Mouse (Mus musculus) gastrocnemius, adult 18-20 months (tissue): ENCODE results near the gene Gtf2f2. TPM values are rescaled to one million over a fixed set of nuclear protein-coding genes. Genes with fewer than 3 reads are reported as not detected.
A peak's percentile ranks its signal among the peaks of the same experiment; 100 is the strongest.

Experiments used
- DNase-seq: peaks from one replicate; pipeline ENCODE4 v3.0.0; 2021; ENCODE audit warnings: low spot score
- long read RNA-seq, 2 experiments: library from polyadenylated mRNA; stranded (forward); transcript quantifications; one replicate each; pipeline ENCODE4 v2.0.0; 2021
- total RNA-seq, 2 experiments: library from RNA; stranded (reverse); gene quantifications; 2 replicates each; pipeline ENCODE4 v1.2.3; 2021

Gene Gtf2f2
- total RNA-seq: 10 to 100 TPM; 11.9 to 13.1 TPM
- long read RNA-seq, experiment 1, transcript Gtf2f2-201 (8 exons, 1,467 nt): major isoform, 12 of 14 reads
- long read RNA-seq, experiment 1, partial matches to known transcripts: 2 of 14 reads
- long read RNA-seq, experiment 1, other reads (novel, unspliced or antisense): 0 of 14 reads
- long read RNA-seq, experiment 2, transcript Gtf2f2-201 (8 exons, 1,467 nt): major isoform, 6 of 9 reads
- long read RNA-seq, experiment 2, partial matches to known transcripts: 0 of 9 reads
- long read RNA-seq, experiment 2, other reads (novel, unspliced or antisense): 3 of 9 reads

DNA sequence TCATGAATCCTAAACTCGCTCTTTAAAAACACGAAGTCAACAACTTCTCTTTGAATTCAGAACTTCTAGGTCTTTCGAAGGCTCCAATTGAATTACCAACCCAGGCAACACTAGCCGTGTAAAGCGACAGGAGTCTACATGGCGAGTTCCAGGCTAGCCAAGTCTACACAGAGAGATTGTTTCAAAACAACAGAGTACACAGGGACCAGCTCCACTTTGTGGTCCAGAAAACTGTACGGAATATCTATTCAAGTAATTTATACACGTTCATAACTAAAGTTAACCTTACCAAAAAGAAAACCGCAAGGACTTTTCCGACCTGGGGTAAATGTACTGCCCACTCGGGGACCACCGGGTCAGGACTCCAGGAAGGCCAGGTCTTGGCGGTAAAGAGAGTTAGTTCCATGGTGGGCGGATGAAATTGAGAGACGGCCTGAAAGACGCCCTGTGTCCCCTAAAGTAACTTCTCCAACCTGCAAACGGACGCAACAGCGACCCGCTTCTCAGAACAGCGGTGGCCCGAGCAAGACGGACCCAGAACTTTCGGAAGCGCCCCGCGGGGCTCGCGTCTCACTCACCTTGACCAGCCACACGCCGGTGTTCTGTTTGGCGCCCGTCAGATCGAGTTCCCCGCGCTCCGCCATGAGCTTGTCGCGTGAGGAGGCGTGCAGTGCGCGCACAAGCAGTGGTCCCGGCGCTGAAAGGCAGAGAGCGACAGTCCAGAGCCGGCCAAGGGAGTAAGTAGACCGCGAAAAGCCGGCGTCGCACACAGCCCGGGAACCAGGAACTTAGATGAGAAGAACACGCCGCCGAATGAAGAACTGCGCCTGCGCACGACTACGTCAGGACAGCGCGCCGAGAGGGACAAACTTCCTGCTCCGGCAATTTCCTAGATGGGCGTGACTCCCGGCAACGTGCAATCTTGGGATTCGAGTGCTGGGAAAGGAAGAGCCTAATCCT is at the start of gene Gtf2f2:
Gene Gtf2f2 (minus strand): TSS at position 764 of the 960 bp plus-strand sequence.
- DNase-seq: peak; percentile 95

- DNase-seq: no peak
These were observed 48.8 kb upstream of the Gtf2f2 start for GRCm38 (mm10) chr14:76059441-76059840.

- DNase-seq: no peak
These were observed 43.1 kb upstream of the Gtf2f2 start for GRCm38 (mm10) chr14:76053726-76054125.

DNA sequence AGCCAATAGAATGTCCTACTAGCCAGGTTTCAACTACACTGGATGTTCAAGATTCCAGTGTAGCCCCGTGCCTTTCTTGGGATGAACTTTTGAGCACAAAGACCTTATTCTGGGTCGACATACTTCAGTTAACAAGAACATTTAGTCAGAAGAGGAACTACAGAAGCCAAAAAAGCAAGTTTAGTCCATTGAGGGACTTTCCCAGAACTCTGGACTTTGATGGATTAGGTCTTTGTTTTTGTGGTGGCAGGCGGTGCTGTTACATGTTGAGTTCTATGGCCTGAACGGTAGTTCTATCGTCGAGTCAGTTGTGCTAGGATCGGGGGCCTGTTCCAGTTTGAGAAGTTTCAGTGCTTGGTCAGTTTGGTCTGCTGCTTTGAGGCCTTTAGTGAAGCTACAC is 41.3 kb upstream of the Gtf2f2 start:
- DNase-seq: no peak

GRCm38 (mm10) chr14:76045767-76046166 is 35.1 kb upstream of the Gtf2f2 start:
- no peak for DNase-seq

DNA sequence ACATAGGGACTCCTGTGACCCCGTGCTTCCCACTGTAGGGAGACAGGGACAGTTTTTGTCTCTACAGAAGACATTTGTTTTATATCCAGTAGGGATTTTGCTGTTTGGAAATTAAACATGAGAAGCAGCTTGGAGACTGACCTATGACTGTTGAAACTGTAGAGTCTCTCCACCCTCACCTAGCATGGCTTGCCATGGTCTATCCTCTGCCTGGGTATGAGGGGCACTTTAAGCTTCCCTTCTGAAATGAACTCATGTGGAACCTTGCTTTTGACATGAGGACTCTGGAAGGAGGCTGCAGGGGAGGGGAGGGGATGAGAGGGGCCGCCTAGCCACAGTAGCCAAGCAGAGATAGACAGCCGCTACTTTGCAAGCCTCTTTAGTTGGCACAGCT is 33.5 kb upstream of the Gtf2f2 start:
- DNase-seq: no peak

- DNase-seq: no peak
These were observed 32.8 kb upstream of the Gtf2f2 start for GRCm38 (mm10) chr14:76043251-76044163.

DNA sequence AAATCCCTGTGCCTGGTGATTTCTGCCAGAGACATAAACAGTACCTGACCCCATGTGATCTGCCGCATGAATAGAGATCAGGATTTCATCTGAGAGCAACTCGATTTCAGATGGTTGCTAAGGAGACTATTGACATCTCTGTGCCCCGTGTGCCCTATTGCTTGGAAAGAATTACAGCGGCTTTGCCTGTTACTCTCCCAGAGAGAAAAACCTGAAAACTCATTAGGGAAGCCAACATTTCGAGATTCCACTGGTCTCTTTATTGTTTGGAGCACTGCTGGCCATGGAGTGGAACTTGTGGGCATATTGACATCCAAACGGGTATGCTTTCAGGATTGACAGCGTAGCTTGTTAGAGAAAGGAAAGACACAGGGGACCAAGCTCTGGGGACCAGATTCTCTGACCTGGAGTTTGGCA is 22.6 kb upstream of the Gtf2f2 start:
- DNase-seq: no peak

DNA sequence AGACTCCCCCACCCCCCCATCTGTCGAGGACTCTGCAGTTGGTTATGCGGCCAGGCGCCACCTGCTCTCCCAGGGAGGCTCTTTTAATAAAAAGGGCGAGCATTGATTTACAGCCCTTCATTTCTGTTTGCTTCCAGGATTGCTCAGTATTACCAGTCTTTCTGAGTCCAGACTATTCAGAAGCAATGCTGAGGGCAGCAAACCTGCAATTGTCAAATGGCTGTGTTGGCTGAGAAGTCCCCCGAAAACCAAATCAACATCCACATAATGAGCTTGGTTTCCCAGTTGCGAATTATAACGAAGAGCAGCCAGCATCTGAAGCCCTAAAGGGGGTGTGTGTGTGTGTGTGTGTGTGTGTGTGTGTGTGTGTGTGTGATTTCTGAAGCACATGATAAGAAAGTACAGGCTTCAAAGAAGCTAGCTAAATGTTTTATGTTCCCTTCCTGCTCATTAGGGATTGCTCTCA is 22.0 kb upstream of the Gtf2f2 start:
- no peak for DNase-seq

DNA sequence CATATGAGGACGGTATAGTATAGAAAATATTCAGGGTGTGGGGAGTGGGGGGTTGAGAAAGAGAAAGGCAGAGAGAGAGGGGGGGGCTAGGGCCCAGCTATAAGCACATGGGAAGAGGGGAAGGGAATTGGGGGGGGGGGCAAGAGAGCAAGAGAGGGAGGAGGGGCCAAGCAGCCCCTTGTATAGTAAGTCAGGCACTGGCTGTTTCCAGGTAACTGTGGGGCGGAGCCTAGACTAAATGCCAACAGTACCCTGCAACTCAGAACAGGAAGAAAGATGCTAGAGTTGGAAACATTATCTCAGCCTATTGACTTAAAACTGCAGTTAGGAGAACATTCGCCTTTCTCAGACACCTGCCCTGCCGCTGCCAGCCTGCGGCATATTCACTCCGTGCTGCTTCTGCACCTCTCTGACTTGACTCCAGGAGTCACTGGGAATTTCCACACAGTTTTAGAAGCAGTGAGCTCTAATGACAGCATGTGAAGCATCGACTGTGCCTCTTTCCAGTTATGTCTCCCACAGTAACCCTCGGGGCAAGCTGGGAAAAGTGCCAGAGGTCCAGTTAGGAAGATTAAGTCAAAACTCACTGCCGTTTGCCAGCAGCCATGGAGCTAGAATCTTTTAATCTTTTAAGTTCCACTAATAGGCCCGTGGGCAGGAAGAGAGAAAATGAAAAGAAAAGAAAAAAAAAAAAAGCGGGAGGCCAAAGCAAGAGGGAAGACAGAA is 20.6 kb upstream of the Gtf2f2 start:
- DNase-seq: peak; percentile 29

GRCm38 (mm10) chr14:76024641-76025040 is 14.0 kb upstream of the Gtf2f2 start:
- no peak for DNase-seq

DNA sequence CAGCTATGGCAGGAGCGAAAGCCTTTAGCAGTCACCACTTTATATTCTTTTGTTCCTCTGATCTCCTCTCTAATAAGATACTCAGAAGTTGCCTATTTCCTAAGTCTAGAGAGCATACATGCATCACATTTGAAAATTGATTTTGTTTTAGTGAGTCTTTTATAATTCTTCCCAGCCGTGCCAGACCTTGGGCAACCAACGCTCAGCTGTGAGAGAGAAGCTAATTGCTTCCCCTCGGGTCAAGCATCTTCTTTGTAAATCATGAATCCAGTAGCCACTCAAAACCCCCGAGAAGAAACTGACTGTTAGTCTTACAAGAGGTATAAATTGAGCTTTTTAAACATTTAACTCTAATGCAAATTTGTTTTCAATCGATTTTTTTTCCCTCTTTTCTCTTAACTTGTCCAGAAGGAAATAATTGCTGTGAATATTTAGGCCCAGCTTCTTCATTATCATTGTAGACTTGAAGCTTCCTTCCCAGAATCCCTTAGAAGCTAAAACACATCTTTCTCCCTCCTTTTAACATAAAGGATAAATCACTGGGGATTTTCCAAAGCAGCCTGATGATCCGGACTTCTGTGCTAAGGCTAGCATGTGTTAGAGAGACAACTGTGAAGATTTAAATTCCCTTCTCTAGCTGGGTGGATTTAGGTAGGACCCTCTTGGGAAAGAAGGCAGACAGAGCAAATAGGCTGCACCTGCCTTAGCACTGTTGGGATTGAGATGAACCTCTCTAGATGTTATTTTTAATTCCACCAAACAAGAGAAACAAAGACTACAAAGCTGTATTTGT is 10.5 kb upstream of the Gtf2f2 start:
- no peak for DNase-seq

- DNase-seq: no peak
These were observed 9.7 kb upstream of the Gtf2f2 start for GRCm38 (mm10) chr14:76020259-76020785.

GRCm38 (mm10) chr14:76017785-76018490 is 7.3 kb upstream of the Gtf2f2 start:
- no peak for DNase-seq

- no peak for DNase-seq
These were observed 3.7 kb upstream of the Gtf2f2 start for GRCm38 (mm10) chr14:76014331-76014730.

DNA sequence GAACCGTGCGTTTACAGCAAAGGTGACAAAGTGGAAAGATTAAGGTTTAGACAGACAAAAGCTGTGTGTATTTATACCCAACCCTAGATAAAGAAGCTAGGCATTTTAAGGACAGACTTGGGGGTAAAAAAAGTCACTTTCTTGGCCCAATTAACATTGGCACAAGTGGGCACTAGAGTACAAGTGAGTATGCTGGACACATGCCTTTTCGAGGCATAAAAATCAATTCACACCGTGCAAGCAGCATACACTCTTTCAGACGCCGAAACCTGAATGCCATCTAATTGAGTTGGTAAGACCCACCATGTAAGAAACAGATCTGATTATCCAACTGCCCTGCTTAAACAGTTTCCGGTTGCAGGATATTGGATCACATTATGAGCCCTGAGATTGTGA is 395 bp upstream of the Gtf2f2 start:
- DNase-seq: no peak

DNA sequence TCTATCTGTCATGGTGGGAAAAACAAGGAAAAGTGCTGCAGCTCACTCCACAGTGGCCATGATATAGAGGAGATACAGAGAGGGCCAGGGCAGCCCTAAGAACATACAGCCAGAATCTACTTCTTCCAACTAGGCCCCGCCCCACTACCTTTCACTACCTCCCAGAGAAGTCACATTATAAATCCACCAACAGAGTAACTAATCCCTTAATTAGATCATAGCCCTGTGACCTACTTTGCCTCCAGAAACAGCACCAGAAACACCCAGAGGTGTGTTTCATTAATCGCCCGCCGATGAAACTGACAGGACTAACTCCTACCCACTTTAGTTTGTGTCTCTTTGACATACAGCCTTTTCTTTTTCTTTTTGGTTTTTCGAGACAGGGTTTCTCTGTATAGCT is 1.5 kb downstream of the Gtf2f2 start:
- no peak for DNase-seq

DNA sequence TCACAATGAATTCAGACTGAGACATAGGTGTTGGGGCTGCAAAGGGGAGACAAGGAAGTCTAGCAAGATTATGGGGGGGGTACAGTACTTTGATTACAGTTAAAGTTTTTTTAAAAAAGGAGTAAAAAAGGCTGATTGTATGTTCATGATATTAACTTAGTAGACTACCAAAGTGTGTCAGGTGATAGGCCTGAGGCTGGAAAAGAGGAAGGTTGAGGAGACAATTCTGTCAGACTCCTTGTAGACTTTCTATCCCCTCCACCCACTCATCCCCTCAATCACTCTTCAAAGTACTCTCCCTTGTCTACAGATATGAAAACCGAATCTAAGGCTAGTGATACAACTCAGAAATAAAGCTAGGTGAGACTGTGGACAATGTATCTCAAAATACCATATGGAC is 2.5 kb downstream of the Gtf2f2 start:
- no peak for DNase-seq

GRCm38 (mm10) chr14:76005011-76005410 is 5.7 kb downstream of the Gtf2f2 start:
- no peak for DNase-seq
